Mouse (Mus musculus) midbrain, postnatal 0 days (tissue): ENCODE measurements around the gene Klc3. TPM values are rescaled to one million over a fixed set of nuclear protein-coding genes. Genes with fewer than 3 reads are reported as not detected.

Experiments
- ATAC-seq: fragments of 200-750 bp; cut with Nextera tagmentation; 2 replicates; pipeline ENCODE4 v1.8.0; 2017; ENCODE audit warnings: moderate number of reproducible peaks, mild to moderate bottlenecking, moderate TSS enrichment, moderate library complexity; ENCODE audit not compliant: low FRiP score
- DNase-seq: peaks from one replicate; pipeline ENCODE4 v3.0.0-alpha.2; 2015; ENCODE audit warnings: low spot score
- H3K27ac ChIP-seq: fragments of 300-500 bp; sonication (generic); 2 replicates; pipeline ENCODE4 v1.5.1; 2014; ENCODE audit warnings: low read depth, mild to moderate bottlenecking, low read length, mixed read lengths
- H3K27me3 ChIP-seq: fragments of 300-500 bp; sonication (generic); 2 replicates; pipeline ENCODE4 v1.6.1; 2014; ENCODE audit warnings: low read length, control low read depth, mixed read lengths; ENCODE audit not compliant: insufficient read depth
- H3K36me3 ChIP-seq: fragments of 300-500 bp; sonication (generic); 2 replicates; pipeline ENCODE4 v1.6.1; 2014; ENCODE audit warnings: low read length, control low read depth, mixed read lengths; ENCODE audit not compliant: insufficient read depth
- H3K4me1 ChIP-seq: fragments of 300-500 bp; sonication (generic); 2 replicates; pipeline ENCODE4 v1.6.1; 2014; ENCODE audit warnings: mild to moderate bottlenecking, control low read depth, antibody characterized with exemption, low read length, mixed read lengths; ENCODE audit not compliant: insufficient read depth
- H3K4me2 ChIP-seq: fragments of 300-500 bp; sonication (generic); 2 replicates; pipeline ENCODE4 v1.6.1; 2014; ENCODE audit warnings: low read depth, mild to moderate bottlenecking, low read length, mixed read lengths; ENCODE audit not compliant: poor library complexity, severe bottlenecking
- H3K4me3 ChIP-seq: fragments of 300-500 bp; sonication (generic); 2 replicates; pipeline ENCODE4 v1.5.1; 2014; ENCODE audit warnings: low read depth, mild to moderate bottlenecking, low read length, moderate library complexity
- H3K9ac ChIP-seq: fragments of 300-500 bp; sonication (generic); replicated peaks from 2 replicates; pipeline ENCODE4 v1.6.1; 2014; ENCODE audit warnings: mild to moderate bottlenecking, low read length, moderate library complexity, mixed read lengths; ENCODE audit not compliant: poor library complexity, severe bottlenecking
- H3K9me3 ChIP-seq: fragments of 300-500 bp; sonication (generic); 2 replicates; pipeline ENCODE4 v1.6.1; 2016; ENCODE audit warnings: low read length, control low read depth
- CTCF ChIP-seq: IDR thresholded peaks from 2 replicates; pipeline ENCODE4 v1.5.1; 2016; ENCODE audit warnings: antibody characterized with exemption, mild to moderate bottlenecking
- WGBS: fragments of 180-500 bp; shearing (Covaris S2); extraction: QIAGEN DNeasy Blood & Tissue Kit; methylation state at CpG from one replicate; pipeline ENCODE4 v1.1.7; 2014; 5-methylcytosine and 5-hydroxymethylcytosine counted together
- polyA plus RNA-seq: library from polyadenylated mRNA; unstranded; fragments of >200 nt; fragmentation: Nextera tagmentation; extraction: Ambion mirVana; gene quantifications from 2 replicates; pipeline ENCODE4 v1.2.1, GENCODE M21; 2015
- total RNA-seq: library from RNA; depleted of rRNA; stranded (reverse); fragments of >200 nt; gene quantifications from 2 replicates; pipeline ENCODE4 v1.2.3, GENCODE M21; 2014

The Klc3 gene
- total and polyA plus RNA-seq, 2 experiments from 2014 or later: 1.4 to 1.9 TPM

- H3K9ac ChIP-seq: no peak overlapping the region
- H3K36me3 ChIP-seq: 0 out of 2 replicates have a peak, but pooled peaks cover 2% of the 10 kb centered on the region
- no peak overlapping the region for H3K27ac ChIP-seq
- no peaks in the 10 kb centered on the region; the same call in 1 of the 2 replicates for H3K27me3 ChIP-seq
- DNase-seq (no peak), ATAC-seq (no peak)
- no peak overlapping the region for H3K4me2 ChIP-seq
- WGBS: 86% methylated on average over 2 of the region's 2 CpGs
- no peak for TF ChIP-seq CTCF
- no peaks in the 10 kb centered on the region for H3K4me1 ChIP-seq
- no peaks in the 10 kb centered on the region for H3K9me3 ChIP-seq
- H3K4me3 ChIP-seq: no peak overlapping the region
Observed at GRCm38 (mm10) chr7:19373367-19373766, 30.5 kb downstream of the Klc3 start.

- 11% methylated on average over 43 of the region's 46 CpGs for WGBS
- ATAC-seq: peak; percentile 82
Observed at GRCm38 (mm10) chr7:19369823-19370425, 34.0 kb downstream of the Klc3 start.

GRCm38 (mm10) chr7:19368380-19368779 lies 35.5 kb downstream of the Klc3 start:
- no peak overlapping the region for H3K4me3 ChIP-seq
- no peak overlapping the region for H3K27ac ChIP-seq
- H3K4me1 ChIP-seq: no peaks in the 10 kb centered on the region
- no peaks in the 10 kb centered on the region; the same call in 1 of the 2 replicates for H3K27me3 ChIP-seq
- H3K9me3 ChIP-seq: no peaks in the 10 kb centered on the region
- ATAC-seq (no peak), DNase-seq (no peak)
- H3K9ac ChIP-seq: no peak overlapping the region
- no peak overlapping the region for H3K4me2 ChIP-seq
- H3K36me3 ChIP-seq: no peaks in the 10 kb centered on the region
- no peak for TF ChIP-seq CTCF
- WGBS: 34% methylated on average over 16 of the region's 16 CpGs

More at GRCm38 (mm10) chr7:19369823-19370425, 34.0 kb downstream of the Klc3 start:
- Histone ChIP-seq H3K36me3 (no peaks in the 10 kb centered on the region), H3K27ac (no peak overlapping the region), H3K27me3 (no peaks in the 10 kb centered on the region; the same call in 1 of the 2 replicates), H3K9ac (peak overlapping the region; percentile 61), H3K4me3 (peak overlapping the region; percentile 41), H3K9me3 (no peaks in the 10 kb centered on the region), H3K4me1 (no peaks in the 10 kb centered on the region), H3K4me2 (peak overlapping the region; percentile 62)
- peak; percentile 88 for TF ChIP-seq CTCF
- peak; percentile 45 for DNase-seq

- DNase-seq: no peak
- 83% methylated on average over 4 of the region's 4 CpGs for WGBS
- ATAC-seq: no peak
- Histone ChIP-seq H3K4me2 (no peak overlapping the region), H3K4me3 (no peak overlapping the region), H3K9me3 (no peaks in the 10 kb centered on the region), H3K27me3 (no peaks in the 10 kb centered on the region; the same call in 1 of the 2 replicates), H3K9ac (no peak overlapping the region), H3K4me1 (no peaks in the 10 kb centered on the region), H3K27ac (no peak overlapping the region), H3K36me3 (no peaks in the 10 kb centered on the region)
- no peak for TF ChIP-seq CTCF
Observed at GRCm38 (mm10) chr7:19365376-19365775, 38.5 kb downstream of the Klc3 start.

GRCm38 (mm10) chr7:19363881-19364280 lies 40.0 kb downstream of the Klc3 start:
- no peak overlapping the region for H3K4me2 ChIP-seq
- H3K4me3 ChIP-seq: no peak overlapping the region
- ATAC-seq: no peak
- no peak overlapping the region for H3K9ac ChIP-seq
- H3K4me1 ChIP-seq: no peaks in the 10 kb centered on the region
- no peaks in the 10 kb centered on the region for H3K9me3 ChIP-seq
- no peak overlapping the region for H3K27ac ChIP-seq
- DNase-seq: no peak
- 3% methylated on average over 18 of the region's 18 CpGs for WGBS
- no peaks in the 10 kb centered on the region for H3K36me3 ChIP-seq
- TF ChIP-seq CTCF: peak; percentile 70
- H3K27me3 ChIP-seq: no peaks in the 10 kb centered on the region; the same call in 1 of the 2 replicates

- H3K27ac ChIP-seq: no peak overlapping the region
- H3K9ac ChIP-seq: 0 out of 2 replicates have a peak overlapping the region, but pooled peaks have one; percentile 13
- H3K27me3 ChIP-seq: no peaks in the 10 kb centered on the region
- no peaks in the 10 kb centered on the region for H3K9me3 ChIP-seq
- H3K4me1 ChIP-seq: no peaks in the 10 kb centered on the region
- no peaks in the 10 kb centered on the region for H3K36me3 ChIP-seq
- 13% methylated on average over 4 of the region's 4 CpGs for WGBS
- no peak for TF ChIP-seq CTCF
- no peak overlapping the region for H3K4me3 ChIP-seq
- DNase-seq (no peak), ATAC-seq (no peak)
- peak overlapping the region; percentile 96; the same call in 1 of the 2 replicates for H3K4me2 ChIP-seq
Observed at GRCm38 (mm10) chr7:19362276-19362675, 41.6 kb downstream of the Klc3 start.
